Mouse (Mus musculus): ENCODE results near the gene Gm17428.

GRCm38 (mm10) chr14:54932645-54933150 lies 44.0 kb upstream of the Gm17428 start, which contains the start of gene Il25:
- TF ChIP-seq CTCF (IDR thresholded peaks at IDR 0.05; ENCODE audit: low read depth) = no peak
- TF ChIP-seq EP300 (optimal IDR thresholded peaks at IDR 0.05) = no peak
